Mouse (Mus musculus) embryonic facial prominence, embryonic 12.5 days (tissue): ENCODE results near the gene Lin7c. TPM values are rescaled to one million over a fixed set of nuclear protein-coding genes. Genes with fewer than 3 reads are reported as not detected.
A peak's percentile ranks its signal among the peaks of the same experiment; 100 is the strongest.

Experiments
- ATAC-seq: fragments of 200-750 bp; cut with Nextera tagmentation; 2 replicates; pipeline ENCODE4 v1.8.0; 2017; ENCODE audit not compliant: insufficient number of reproducible peaks, insufficient read depth, low FRiP score, low TSS enrichment
- H3K27ac ChIP-seq: fragments of 300-500 bp; sonication (generic); 2 replicates; pipeline ENCODE4 v1.5.1; 2016; ENCODE audit warnings: mild to moderate bottlenecking
- H3K27me3 ChIP-seq: fragments of 300-500 bp; sonication (generic); 2 replicates; pipeline ENCODE4 v1.6.1; 2016; ENCODE audit warnings: mild to moderate bottlenecking, moderate library complexity
- H3K36me3 ChIP-seq: fragments of 300-500 bp; sonication (generic); 2 replicates; pipeline ENCODE4 v1.6.1; 2016; ENCODE audit warnings: mild to moderate bottlenecking
- H3K4me1 ChIP-seq: fragments of 300-500 bp; sonication (generic); 2 replicates; pipeline ENCODE4 v1.6.1; 2016
- H3K4me2 ChIP-seq: fragments of 300-500 bp; sonication (generic); replicated peaks from 2 replicates; pipeline ENCODE4 v1.6.1; 2016; ENCODE audit warnings: mild to moderate bottlenecking, moderate library complexity
- H3K4me3 ChIP-seq: fragments of 300-500 bp; sonication (generic); 2 replicates; pipeline ENCODE4 v1.5.1; 2016; ENCODE audit warnings: mild to moderate bottlenecking
- H3K9ac ChIP-seq: fragments of 300-500 bp; sonication (generic); 2 replicates; pipeline ENCODE4 v1.6.1; 2016; ENCODE audit warnings: mild to moderate bottlenecking, moderate library complexity
- H3K9me3 ChIP-seq: fragments of 300-500 bp; sonication (generic); 2 replicates; pipeline ENCODE4 v1.6.1; 2016; ENCODE audit warnings: mild to moderate bottlenecking, moderate library complexity
- WGBS: fragments of 180-500 bp; shearing (Covaris S2); methylation state at CpG from one replicate; pipeline ENCODE4 v1.1.7; 2016; 5-methylcytosine and 5-hydroxymethylcytosine counted together
- polyA plus RNA-seq: library from polyadenylated mRNA; unstranded; fragments of >200 nt; fragmentation: Nextera tagmentation; extraction: Ambion mirVana; gene quantifications from 2 replicates; pipeline ENCODE4 v1.2.1, GENCODE M21; 2016

Gene Lin7c
- polyA plus RNA-seq, 1 experiment from 2014 or later: 70.2 TPM

DNA sequence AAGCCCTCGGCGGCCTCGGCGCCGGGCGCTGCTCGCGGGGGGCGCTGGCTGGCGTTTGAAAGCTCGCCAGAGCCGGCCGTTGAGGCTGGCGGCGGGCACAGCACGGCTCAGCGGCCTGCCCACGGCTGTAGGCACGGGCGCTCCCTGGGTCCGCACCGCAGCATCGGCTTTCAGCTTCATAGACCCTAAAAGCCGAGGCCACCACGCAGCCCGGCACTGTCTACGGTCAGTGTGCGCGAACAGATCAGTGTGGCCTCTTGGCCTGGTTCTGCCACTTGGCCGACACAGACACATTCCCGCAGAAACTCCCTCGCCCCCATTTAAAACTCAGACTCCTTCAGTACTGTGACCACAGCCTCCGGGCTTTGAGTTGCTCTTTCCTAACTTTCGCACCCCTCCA is 378 bp downstream of the Lin7c start:
- peaks cover 19% of the 10 kb centered on the region for H3K36me3 ChIP-seq

DNA sequence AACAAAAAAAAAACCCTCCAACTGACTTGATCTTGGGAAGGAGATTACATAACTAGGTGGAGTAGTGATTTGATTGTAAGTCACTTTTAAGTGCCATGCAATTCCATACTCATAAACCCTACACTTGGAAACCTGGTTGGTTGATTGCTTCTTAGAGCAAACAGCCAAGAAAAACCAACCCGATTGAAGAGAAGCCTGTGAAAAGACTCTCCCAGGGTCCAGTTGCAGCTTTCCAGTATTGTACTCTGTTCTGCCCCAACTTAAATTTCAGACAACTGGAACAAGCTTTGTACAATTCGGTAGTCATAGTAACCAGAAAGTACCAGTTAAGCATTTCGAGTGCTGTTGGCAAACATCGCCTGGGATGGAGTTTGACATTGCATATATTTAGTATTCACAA is 818 bp downstream of the Lin7c start:
- H3K27me3 ChIP-seq: no peaks in the 10 kb centered on the region
- H3K4me1 ChIP-seq: peaks cover 14% of the 10 kb centered on the region
- peak overlapping the region; percentile 94 for H3K4me3 ChIP-seq
- H3K27ac ChIP-seq: peak overlapping the region; percentile 91; the same call in 1 of the 2 replicates
- ATAC-seq: no peak
- no peaks in the 10 kb centered on the region for H3K9me3 ChIP-seq
- 29% methylated on average over 4 of the region's 4 CpGs for WGBS
- H3K4me2 ChIP-seq: peak overlapping the region; percentile 72
- peak overlapping the region; percentile 94 for H3K9ac ChIP-seq
- H3K36me3 ChIP-seq: peaks cover 24% of the 10 kb centered on the region

More for the DNA sequence above, 378 bp downstream of the Lin7c start:
- Histone ChIP-seq H3K9ac (peak overlapping the region; percentile 94), H3K4me2 (peak overlapping the region; percentile 72), H3K9me3 (no peaks in the 10 kb centered on the region), H3K4me1 (peaks cover 14% of the 10 kb centered on the region), H3K27me3 (no peaks in the 10 kb centered on the region), H3K27ac (peak overlapping the region; percentile 91), H3K4me3 (peak overlapping the region; percentile 94)
- under 1% methylated on average over 34 of the region's 34 CpGs for WGBS
- peak; percentile 79 for ATAC-seq

DNA sequence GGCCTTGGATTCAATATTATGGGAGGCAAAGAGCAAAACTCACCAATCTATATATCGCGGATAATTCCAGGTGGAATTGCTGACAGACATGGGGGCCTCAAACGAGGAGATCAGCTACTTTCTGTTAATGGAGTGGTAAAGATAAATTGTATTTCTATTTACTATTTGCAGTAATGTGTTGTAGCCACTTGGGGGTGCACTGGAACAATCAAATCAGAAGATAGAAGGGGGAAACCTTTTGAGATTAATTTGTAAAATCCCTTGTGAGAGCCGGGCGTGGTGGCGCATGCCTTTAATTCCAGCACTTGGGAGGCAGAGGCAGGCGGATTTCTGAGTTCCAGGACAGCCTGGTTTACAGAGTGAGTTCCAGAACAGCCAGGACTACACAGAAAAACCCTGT is 5.7 kb downstream of the Lin7c start:
- H3K4me2 ChIP-seq: no peak overlapping the region

DNA sequence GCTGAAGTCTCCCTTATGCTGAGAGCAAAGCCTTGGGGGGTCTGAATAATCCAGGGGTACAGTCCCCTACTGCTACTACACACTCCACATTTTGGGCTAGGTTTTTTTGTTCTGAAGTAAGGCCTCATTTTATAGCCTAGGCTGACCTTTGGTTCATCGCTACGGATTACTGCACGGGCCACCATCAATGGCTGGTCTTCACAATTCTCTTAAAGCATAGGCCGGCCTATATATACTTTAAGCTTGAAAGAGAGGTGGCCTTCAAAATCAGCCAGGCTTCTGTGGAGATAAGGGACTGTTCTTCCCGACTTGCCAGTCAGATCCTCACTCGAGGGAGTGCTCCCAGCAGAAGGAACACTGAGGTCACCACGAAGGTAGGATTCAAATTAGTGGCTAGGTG is 12.2 kb downstream of the Lin7c start:
- Histone ChIP-seq H3K4me1 (no peaks in the 10 kb centered on the region), H3K36me3 (peaks cover 23% of the 10 kb centered on the region), H3K9me3 (no peaks in the 10 kb centered on the region), H3K27me3 (no peaks in the 10 kb centered on the region), H3K4me3 (no peak overlapping the region), H3K4me2 (no peak overlapping the region), H3K9ac (no peak overlapping the region), H3K27ac (no peak overlapping the region)
- ATAC-seq: no peak
- WGBS: 78% methylated on average over 7 of the region's 7 CpGs

More for the DNA sequence above, 5.7 kb downstream of the Lin7c start:
- Histone ChIP-seq H3K27ac (no peak overlapping the region), H3K9me3 (no peaks in the 10 kb centered on the region), H3K27me3 (no peaks in the 10 kb centered on the region), H3K36me3 (peaks cover 50% of the 10 kb centered on the region), H3K4me3 (no peak overlapping the region), H3K9ac (no peak overlapping the region), H3K4me1 (peaks cover 14% of the 10 kb centered on the region)
- ATAC-seq: no peak
- WGBS: 87% methylated on average over 7 of the region's 7 CpGs

DNA sequence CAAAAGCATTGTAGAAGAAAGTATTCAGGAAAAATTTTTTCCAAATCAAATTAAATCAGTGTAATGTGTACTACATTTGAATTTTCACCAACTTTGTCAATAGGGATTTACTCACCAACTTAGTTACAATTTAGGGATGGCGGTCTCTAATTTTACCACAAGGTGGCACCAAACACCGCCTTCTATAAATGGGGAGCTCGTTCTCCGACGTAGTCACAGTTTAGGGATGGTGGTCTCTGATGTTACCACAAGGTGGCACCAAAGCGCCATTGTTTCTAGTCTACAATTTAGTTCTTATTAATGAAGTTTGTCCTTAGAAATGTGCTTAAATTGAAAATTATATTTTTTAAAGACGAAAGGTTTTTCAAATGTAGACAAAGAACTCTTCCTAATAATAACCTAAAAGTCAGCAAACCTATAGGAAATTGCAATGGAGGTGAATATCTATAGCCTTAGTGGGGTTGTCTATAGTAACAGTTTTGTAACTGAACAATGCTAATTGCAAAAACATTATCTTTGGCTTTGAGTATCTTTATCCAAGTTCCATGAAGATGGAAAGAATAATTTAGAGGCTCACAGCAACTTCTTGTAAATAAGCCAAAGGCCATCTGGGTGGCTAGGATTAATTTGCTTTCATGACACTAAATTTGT is 13.6 kb downstream of the Lin7c start:
- peaks cover 18% of the 10 kb centered on the region for H3K36me3 ChIP-seq
- H3K27me3 ChIP-seq: no peaks in the 10 kb centered on the region
- no peak overlapping the region for H3K4me3 ChIP-seq
- no peak overlapping the region for H3K9ac ChIP-seq
- no peaks in the 10 kb centered on the region for H3K4me1 ChIP-seq
- WGBS: 1% methylated on average over 7 of the region's 7 CpGs
- no peak for ATAC-seq
- no peak overlapping the region for H3K27ac ChIP-seq
- H3K4me2 ChIP-seq: no peak overlapping the region
- no peaks in the 10 kb centered on the region for H3K9me3 ChIP-seq

DNA sequence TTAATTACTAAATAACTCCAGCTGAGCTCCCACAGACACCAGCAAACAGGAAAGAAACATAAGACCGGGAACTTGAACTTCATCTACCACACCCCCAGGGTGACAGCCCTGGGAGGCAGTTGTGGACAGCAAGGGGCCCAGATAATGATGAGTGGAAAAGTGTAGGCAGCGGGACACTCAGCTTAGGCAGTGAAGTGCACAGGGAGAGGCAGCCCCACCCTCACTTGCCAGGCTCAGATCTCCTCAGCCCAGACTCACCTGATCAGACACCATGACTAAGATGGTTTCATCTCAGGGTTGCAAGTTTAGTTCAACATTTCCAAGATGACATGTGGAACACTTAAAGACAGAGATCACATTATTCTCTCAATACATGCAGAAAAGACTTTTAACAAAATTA is 18.5 kb downstream of the Lin7c start:
- ATAC-seq: no peak
- WGBS: 63% methylated on average over 2 of the region's 2 CpGs

DNA sequence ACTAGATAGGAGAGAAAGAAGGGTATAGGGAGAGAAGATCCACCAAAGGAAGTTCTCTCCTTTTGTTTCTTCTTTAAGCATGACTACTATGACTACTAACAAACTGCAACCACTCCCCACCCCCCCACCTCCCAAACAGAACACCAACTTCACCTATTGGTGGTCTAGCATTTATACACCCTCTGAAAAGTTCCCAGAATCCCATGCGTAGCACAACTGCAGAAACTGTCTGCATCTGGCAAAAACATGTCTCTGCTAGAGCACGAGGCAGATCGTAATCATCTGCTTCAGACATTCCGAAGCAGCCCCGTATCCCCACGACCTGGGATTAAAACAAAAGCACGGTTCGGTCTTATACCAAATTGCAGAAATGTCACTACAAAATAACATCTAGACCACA is 21.6 kb downstream of the Lin7c start:
- Histone ChIP-seq H3K9me3 (no peaks in the 10 kb centered on the region), H3K4me3 (no peak overlapping the region), H3K9ac (no peak overlapping the region), H3K4me1 (no peaks in the 10 kb centered on the region), H3K27me3 (no peaks in the 10 kb centered on the region), H3K36me3 (no peaks in the 10 kb centered on the region), H3K27ac (no peak overlapping the region), H3K4me2 (no peak overlapping the region)
- ATAC-seq: no peak
- 81% methylated on average over 8 of the region's 8 CpGs for whole genome bisulfite sequencing

More for the DNA sequence above, 18.5 kb downstream of the Lin7c start:
- no peak overlapping the region for H3K27ac ChIP-seq
- no peaks in the 10 kb centered on the region for H3K36me3 ChIP-seq
- H3K4me1 ChIP-seq: no peaks in the 10 kb centered on the region
- no peak overlapping the region for H3K4me3 ChIP-seq
- no peaks in the 10 kb centered on the region for H3K27me3 ChIP-seq
- H3K4me2 ChIP-seq: no peak overlapping the region
- no peak overlapping the region for H3K9ac ChIP-seq
- H3K9me3 ChIP-seq: no peaks in the 10 kb centered on the region

DNA sequence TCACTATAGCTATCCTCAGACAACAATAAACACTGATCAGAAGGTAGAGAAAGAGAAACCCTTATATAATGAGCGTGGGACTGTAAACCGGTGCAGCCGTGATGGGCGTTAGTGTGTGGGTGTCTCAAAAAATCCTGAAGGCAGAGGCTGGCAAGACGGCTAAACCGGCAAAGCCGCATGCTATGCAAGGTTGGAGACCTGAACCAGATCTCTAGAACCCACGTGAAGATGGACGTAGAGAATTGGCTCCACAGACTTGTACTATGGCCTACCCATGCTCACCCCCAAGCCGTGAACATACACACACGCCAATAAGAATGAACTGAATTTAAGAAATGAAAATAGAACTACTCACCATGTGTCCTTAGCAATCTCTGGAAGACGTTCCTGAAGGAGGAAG is 22.1 kb downstream of the Lin7c start:
- ATAC-seq: no peak
- WGBS: 86% methylated on average over 12 of the region's 12 CpGs
- Histone ChIP-seq H3K27me3 (no peaks in the 10 kb centered on the region), H3K27ac (no peak overlapping the region), H3K4me2 (no peak overlapping the region), H3K9ac (no peak overlapping the region), H3K36me3 (no peaks in the 10 kb centered on the region), H3K4me3 (no peak overlapping the region), H3K4me1 (no peaks in the 10 kb centered on the region), H3K9me3 (no peaks in the 10 kb centered on the region)

DNA sequence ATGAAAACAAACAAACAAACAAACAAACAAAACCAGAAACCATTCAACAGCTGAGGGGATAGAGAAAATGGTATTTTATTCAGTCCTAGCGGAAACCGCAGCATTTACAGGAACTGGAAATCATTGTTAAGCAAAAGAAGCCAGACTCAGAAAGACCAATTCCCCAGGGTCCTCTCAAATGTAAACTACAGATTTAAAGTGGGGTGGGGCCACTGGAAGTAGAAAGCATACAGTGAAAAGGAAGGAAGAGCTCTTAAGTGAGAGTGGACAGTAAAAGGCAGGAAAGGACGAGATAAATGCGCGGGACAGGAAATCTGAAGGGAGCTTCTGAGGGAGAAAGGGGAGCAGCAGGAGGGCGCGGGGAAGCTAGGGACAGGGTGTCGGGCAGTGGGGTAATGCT is 22.6 kb downstream of the Lin7c start:
- Histone ChIP-seq H3K4me2 (no peak overlapping the region), H3K9me3 (no peaks in the 10 kb centered on the region), H3K9ac (no peak overlapping the region), H3K27me3 (no peaks in the 10 kb centered on the region), H3K4me3 (no peak overlapping the region), H3K4me1 (no peaks in the 10 kb centered on the region), H3K36me3 (no peaks in the 10 kb centered on the region), H3K27ac (no peak overlapping the region)
- 64% methylated on average over 8 of the region's 8 CpGs for WGBS
- no peak for ATAC-seq

DNA sequence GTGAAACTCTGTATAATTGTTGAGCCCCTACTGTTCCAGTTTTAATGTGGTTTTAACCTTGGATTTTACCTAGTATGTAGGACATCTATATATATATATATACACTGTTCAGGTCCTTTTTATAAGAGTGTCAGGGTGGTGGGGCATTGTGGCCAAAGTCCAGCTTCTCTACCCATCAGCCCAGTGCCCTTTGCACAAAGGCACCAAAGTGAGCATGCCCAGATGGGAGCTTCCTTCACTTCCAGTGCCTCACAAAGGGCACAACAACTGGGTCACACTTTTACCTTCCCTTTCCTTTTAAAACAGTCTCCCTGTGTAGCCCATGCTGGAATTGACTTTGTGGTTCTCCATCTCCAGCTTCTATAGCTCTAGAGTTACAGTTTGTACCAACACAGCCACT is 23.9 kb downstream of the Lin7c start:
- H3K27me3 ChIP-seq: no peaks in the 10 kb centered on the region
- no peak overlapping the region for H3K9ac ChIP-seq
- no peak overlapping the region for H3K27ac ChIP-seq
- no peak overlapping the region for H3K4me3 ChIP-seq
- H3K9me3 ChIP-seq: no peaks in the 10 kb centered on the region
- no peak for ATAC-seq
- H3K36me3 ChIP-seq: no peaks in the 10 kb centered on the region
- peaks cover 10% of the 10 kb centered on the region for H3K4me1 ChIP-seq
- H3K4me2 ChIP-seq: no peak overlapping the region

DNA sequence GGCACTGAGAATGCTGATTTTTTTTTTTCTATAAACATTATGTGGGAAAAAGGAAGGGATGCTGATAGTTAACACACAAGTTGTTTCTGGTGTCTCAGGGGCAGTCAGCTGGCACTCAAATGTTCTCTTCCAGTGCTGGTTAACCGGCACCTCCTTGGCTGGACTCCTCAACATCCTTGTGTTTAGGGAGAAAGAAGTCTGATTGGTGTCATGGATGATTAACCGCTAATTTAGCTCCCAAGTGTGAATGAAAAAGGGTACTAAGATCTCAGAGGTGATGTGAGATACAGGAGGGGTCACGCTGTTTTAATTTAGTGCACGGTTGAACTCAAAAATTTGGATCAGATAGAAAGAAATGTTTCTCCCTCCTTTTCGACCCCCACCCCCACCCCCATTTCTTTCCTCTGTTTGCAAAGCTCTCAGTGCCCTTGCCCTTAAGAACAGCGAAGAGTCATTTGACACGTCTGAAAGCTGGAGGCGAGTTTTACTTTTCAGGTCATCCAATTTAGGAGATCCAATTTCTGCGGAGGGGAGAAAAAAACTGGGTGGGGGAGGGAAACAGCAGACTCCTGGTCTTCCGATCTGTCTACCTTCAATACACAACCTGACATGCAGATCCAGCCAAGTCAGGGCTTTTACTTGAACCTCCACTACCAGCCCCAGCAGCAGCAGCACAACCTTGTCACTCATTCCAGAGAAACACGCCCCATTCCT is 26.3 kb downstream of the Lin7c start:
- Histone ChIP-seq H3K27me3 (no peaks in the 10 kb centered on the region), H3K4me2 (peak overlapping the region; percentile 88), H3K4me1 (peaks cover 28% of the 10 kb centered on the region), H3K27ac (peak overlapping the region; percentile 98), H3K4me3 (peak overlapping the region; percentile 90), H3K36me3 (no peaks in the 10 kb centered on the region), H3K9ac (no peak overlapping the region), H3K9me3 (no peaks in the 10 kb centered on the region)
- 2% methylated on average over 11 of the region's 11 CpGs for WGBS
- ATAC-seq: peak; percentile 8; the same call in 1 of the 2 replicates
